Mouse (Mus musculus) kidney, adult 2 months (tissue): ENCODE measurements around the gene Adamts17.

Source experiments
- CTCF ChIP-seq: fragments of 200-500 bp; conservative IDR thresholded peaks from 2 replicates; pipeline ENCODE4 v1.5.1; 2011; ENCODE audit warnings: low read depth, mild to moderate bottlenecking, control low read depth, low read length, moderate library complexity, mixed read lengths; ENCODE audit not compliant: insufficient read depth, insufficient read length
- POLR2A ChIP-seq: fragments of 200-500 bp; IDR thresholded peaks from one replicate; pipeline ENCODE4 v1.6.1; 2011; ENCODE audit warnings: low read depth, low read length, control low read depth

DNA sequence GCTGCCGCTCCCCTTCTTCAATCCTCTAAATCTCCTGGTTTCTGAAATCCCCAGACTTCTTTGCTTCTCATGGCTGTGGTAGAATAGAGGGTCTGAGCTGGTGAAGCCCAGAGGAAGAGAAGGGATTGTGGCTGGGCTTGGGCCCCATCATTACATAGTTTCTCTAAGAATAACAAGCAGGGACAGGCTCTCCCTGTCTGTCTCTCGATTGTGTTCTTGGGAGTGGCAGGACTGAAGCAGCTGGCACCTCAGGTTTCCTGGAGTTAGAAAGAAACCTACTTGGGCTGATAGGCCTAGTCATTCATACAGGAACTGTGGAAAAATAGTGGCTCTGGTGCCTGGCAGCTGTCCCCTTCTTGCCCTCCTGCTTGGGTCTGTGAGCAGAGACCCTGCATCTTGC lies 51.9 kb downstream of the Adamts17 start:
- TF ChIP-seq CTCF, result no peak
- no peak for TF ChIP-seq POLR2A
